Mouse (Mus musculus) E14TG2a.4 (cell line): Measurements from ENCODE around the gene Zfhx3.

ENCODE experiments used
- CTCF ChIP-seq: conservative IDR thresholded peaks from 2 replicates; pipeline ENCODE4 v1.5.1; 2014; ENCODE audit warnings: low read length
- NANOG ChIP-seq: IDR thresholded peaks from 2 replicates; pipeline ENCODE4 v1.6.1; 2014; ENCODE audit warnings: borderline replicate concordance, low read length, mixed read lengths

DNA sequence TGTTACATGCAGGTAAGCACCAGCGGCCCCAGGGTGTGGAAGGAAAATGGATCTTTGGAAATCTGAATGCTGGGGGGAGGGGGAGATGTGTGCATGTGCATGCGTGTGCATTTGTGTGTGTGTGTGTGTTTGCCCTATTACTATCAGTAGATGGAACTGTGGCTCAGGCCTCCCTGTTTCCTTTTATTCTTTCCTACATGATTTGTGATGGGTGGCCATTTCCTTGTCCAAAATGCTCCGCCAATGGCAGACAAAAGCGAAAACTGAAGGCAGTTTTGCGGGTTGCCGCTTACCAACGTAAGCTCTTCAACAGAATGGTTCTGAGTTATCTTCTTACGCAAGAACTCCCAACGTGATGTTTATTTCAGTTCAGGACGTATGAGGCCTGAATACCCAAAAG, 910.6 kb downstream of the Zfhx3 start:
- TF ChIP-seq CTCF (no peak), NANOG (no peak)
